Mouse (Mus musculus): ENCODE data around the gene Pak6. TPM values are rescaled to one million over a fixed set of nuclear protein-coding genes. Genes with fewer than 3 reads are reported as not detected.

Gene Pak6
- total and polyA plus RNA-seq, 3 experiments = 0.05 to 0.73 (median 0.42) TPM

GRCm38 (mm10) chr2:118659077-118659476, 4.0 kb upstream of the Pak6 start:
- dilution Hi-C loops (cut with MboI; ENCODE audit: extremely low pct_ligation_motif_present, extremely low pct_unique_long_range_greater_than_20kb, low sequenced_read_pairs) = no loop called here
- Histone ChIP-seq H3K4me1 (ENCODE audit: control insufficient read depth in 1 of 2, insufficient read depth in 2 of 2) (peaks cover 39 to 73% of the 10 kb centered on the region in 2 experiments), H3K27ac (ENCODE audit: insufficient read depth, low read depth) (peak overlapping the region; percentile 17; the same call in 1 of the 2 replicates)

DNA sequence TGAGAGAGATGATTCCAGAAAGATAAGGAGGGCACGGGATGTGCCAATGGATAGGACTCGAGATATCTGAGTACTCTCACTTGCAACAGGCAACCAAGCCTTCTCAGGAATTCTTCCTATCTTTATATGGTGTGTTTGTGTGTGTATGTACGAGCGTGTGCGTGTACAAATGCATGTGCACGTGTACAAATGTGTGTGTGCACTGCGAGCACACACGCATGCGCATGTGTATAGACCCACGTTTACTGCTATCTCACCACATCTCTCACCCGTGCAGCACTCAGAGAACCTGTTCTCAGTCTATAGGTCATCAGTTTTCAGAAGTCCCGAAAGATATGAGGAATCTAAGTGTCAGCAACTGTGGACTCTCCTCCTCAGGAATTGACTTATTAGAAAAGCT, 3.6 kb upstream of the Pak6 start:
- Histone ChIP-seq H3K4me2 (ENCODE audit: insufficient read depth, low read depth, poor library complexity, severe bottlenecking) (peak overlapping the region; percentile 65), H3K4me3 (replicated peaks in 1 of 3; ENCODE audit: low read depth in 2 of 3, low read length in 2 of 3, poor library complexity in 1 of 3) (peak overlapping the region in 1 of 3 experiments; percentile 19), H3K9ac (ENCODE audit: insufficient read depth, low read depth) (no peak overlapping the region), H3K79me2 (replicated peaks; ENCODE audit: control insufficient read depth, extremely low read depth, insufficient read depth, poor library complexity, severe bottlenecking) (no peaks in the 10 kb centered on the region), H3K27me3 (replicated peaks) (peaks cover 7% of the 10 kb centered on the region), H3K27ac (ENCODE audit: insufficient read depth, low read depth) (peak overlapping the region; percentile 5; the same call in 1 of the 2 replicates), H3K36me3 (replicated peaks in 1 of 2; ENCODE audit: control insufficient read depth in 1 of 2, insufficient read depth in 1 of 2, low read length in 1 of 2) (no peaks in the 10 kb centered on the region), H3K4me1 (ENCODE audit: control insufficient read depth in 1 of 2, insufficient read depth in 2 of 2) (peaks cover 42 to 77% of the 10 kb centered on the region in 2 experiments), H3K9me3 (replicated peaks; ENCODE audit: low read length) (no peaks in the 10 kb centered on the region)
- 0 out of 2 replicates have a peak, but pooled peaks have one; percentile 0 for TF ChIP-seq ELF1 (IDR thresholded peaks at IDR 0.05; ENCODE audit: low read depth, low read length)
- no peak for TF ChIP-seq CHD2 (IDR thresholded peaks at IDR 0.05; ENCODE audit: low read length)
- peak; percentile 13; the same call in 1 of the 2 replicates for TF ChIP-seq BHLHE40 (IDR thresholded peaks at IDR 0.05; ENCODE audit: low read depth, low read length)
- TF ChIP-seq HCFC1 (IDR thresholded peaks at IDR 0.05; ENCODE audit: low read depth, low read length) = 0 out of 2 replicates have a peak, but pooled peaks have one; percentile 5
- no peak for DNase-seq (ENCODE audit: extremely low read depth)
- in situ Hi-C loops (cut with MboI; ENCODE audit: low pct_ligation_motif_present, low pct_unique_long_range_greater_than_20kb, low sequenced_read_pairs) (no loop called here), dilution Hi-C loops (cut with MboI; ENCODE audit: extremely low pct_ligation_motif_present, extremely low pct_unique_long_range_greater_than_20kb, low sequenced_read_pairs) (no loop called here)

More at GRCm38 (mm10) chr2:118659077-118659476, 4.0 kb upstream of the Pak6 start:
- in situ Hi-C loops (cut with MboI; ENCODE audit: low pct_ligation_motif_present, low pct_unique_long_range_greater_than_20kb, low sequenced_read_pairs) = no loop called here
- H3K79me2 ChIP-seq (replicated peaks; ENCODE audit: control insufficient read depth, extremely low read depth, insufficient read depth, poor library complexity, severe bottlenecking) = no peaks in the 10 kb centered on the region
- no peaks in the 10 kb centered on the region for H3K36me3 ChIP-seq (replicated peaks in 1 of 2; ENCODE audit: control insufficient read depth in 1 of 2, insufficient read depth in 1 of 2, low read length in 1 of 2)
- H3K4me3 ChIP-seq (replicated peaks in 1 of 3; ENCODE audit: low read depth in 2 of 3, low read length in 2 of 3, poor library complexity in 1 of 3) = no peak overlapping the region
- H3K9me3 ChIP-seq (replicated peaks; ENCODE audit: low read length) = no peaks in the 10 kb centered on the region
- no peak overlapping the region for H3K9ac ChIP-seq (ENCODE audit: insufficient read depth, low read depth)
- TF ChIP-seq ETS1 (conservative IDR thresholded peaks at IDR 0.05; ENCODE audit: low read depth, low read length) = peak; percentile 38; the same call in 1 of the 2 replicates
- TF ChIP-seq ZNF384 (IDR thresholded peaks at IDR 0.05; ENCODE audit: low read depth, low read length) = no peak
- 0 out of 2 replicates have a peak, but pooled peaks have one; percentile 13 for TF ChIP-seq MEF2A (IDR thresholded peaks at IDR 0.05; ENCODE audit: borderline replicate concordance, low read depth, low read length)
- no peak for TF ChIP-seq ELF1 (IDR thresholded peaks at IDR 0.05; ENCODE audit: low read depth, low read length)
- TF ChIP-seq NRF1 (IDR thresholded peaks at IDR 0.05; ENCODE audit: low read depth, low read length) = 0 out of 2 replicates have a peak, but pooled peaks have one; percentile 9
- peak; percentile 23; the same call in 1 of the 2 replicates for TF ChIP-seq IRF4 (IDR thresholded peaks at IDR 0.05; ENCODE audit: low read depth, low read length)
- no peak for TF ChIP-seq UBTF (IDR thresholded peaks at IDR 0.05; ENCODE audit: low read depth, low read length)
- no peak for TF ChIP-seq MAZ (IDR thresholded peaks at IDR 0.05; ENCODE audit: low read depth, low read length)
- no peak for TF ChIP-seq CHD2 (IDR thresholded peaks at IDR 0.05; ENCODE audit: low read length)
- TF ChIP-seq MAFK (IDR thresholded peaks at IDR 0.05; ENCODE audit: insufficient replicate concordance, low read length) = peak; percentile 98
- TF ChIP-seq POLR2AphosphoS2 (IDR thresholded peaks at IDR 0.05; ENCODE audit: low read depth, low read length) = no peak
- peak overlapping the region; percentile 26; the same call in 1 of the 2 replicates for H3K4me2 ChIP-seq (ENCODE audit: insufficient read depth, low read depth, poor library complexity, severe bottlenecking)
- DNase-seq (ENCODE audit: extremely low read depth) = peak; percentile 74
- H3K27me3 ChIP-seq (replicated peaks) = peaks cover 6% of the 10 kb centered on the region
